In the genomic region with DNA sequence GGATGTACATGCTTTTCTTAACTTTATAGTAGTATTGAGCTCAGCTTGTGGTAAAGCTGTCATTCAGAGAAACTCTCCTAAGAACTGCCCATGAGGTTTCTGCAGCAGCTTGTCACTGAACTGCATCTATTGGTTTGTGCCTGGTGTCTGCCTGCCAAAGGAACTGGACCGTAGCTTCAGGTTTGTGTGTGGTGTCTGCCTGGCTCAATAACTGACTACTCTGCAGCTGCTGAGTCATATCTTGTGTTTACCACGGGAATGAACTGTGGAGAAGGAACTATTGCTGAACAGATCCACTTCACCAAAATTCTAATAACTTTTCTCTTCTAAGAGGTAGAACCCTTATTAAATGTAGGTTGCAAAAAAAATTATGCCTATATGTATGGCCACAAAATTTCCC, we compare ENCODE assay signal across 22 mouse cellular contexts.
"Had no signal": no experiment of that assay in that cellular context is flagged by ENCODE, and none has a peak within 500 bp of the region (broad histone marks: within the 10 kb centered on the region; RNA-seq: fewer than 3 reads in every experiment).

No protein-coding gene starts in this region.

- H3K4me3 ChIP-seq: limb, embryonic 12.5 days; limb, embryonic 15.5 days; liver, embryonic 12.5 days; liver, embryonic 15.5 days; lung, embryonic 15.5 days; megakaryocyte, embryonic 14.5 days; midbrain, embryonic 10.5 days; midbrain, embryonic 13.5 days; myocyte; neural tube, embryonic 13.5 days; stomach, embryonic 15.5 days had no signal

- H3K4me2 ChIP-seq: limb, embryonic 12.5 days; limb, embryonic 15.5 days; liver, embryonic 12.5 days; liver, embryonic 15.5 days; lung, embryonic 15.5 days; midbrain, embryonic 13.5 days; neural tube, embryonic 13.5 days; stomach, embryonic 15.5 days had no signal

- H3K4me1 ChIP-seq: limb, embryonic 12.5 days; limb, embryonic 15.5 days; liver, embryonic 12.5 days; liver, embryonic 15.5 days; lung, embryonic 15.5 days; megakaryocyte, embryonic 14.5 days; midbrain, embryonic 10.5 days; midbrain, embryonic 13.5 days; neural tube, embryonic 13.5 days; stomach, embryonic 15.5 days had no signal

- ATAC-seq: liver, embryonic 12.5 days; midbrain, embryonic 13.5 days; midbrain, embryonic 16.5 days had no signal

- H3K9me3 ChIP-seq: limb, embryonic 12.5 days; limb, embryonic 15.5 days; liver, embryonic 12.5 days; liver, embryonic 15.5 days; lung, embryonic 15.5 days; megakaryocyte, embryonic 14.5 days; midbrain, embryonic 10.5 days; midbrain, embryonic 13.5 days; neural tube, embryonic 13.5 days; stomach, embryonic 15.5 days had no signal

- DNase-seq: kidney, adult 9 months; kidney, postnatal 14 days; kidney, postnatal 4 days; lung, adult 18-20 months; lung, postnatal 10 days; lung, postnatal 36 days; retina, postnatal 1 day; right cerebral cortex, postnatal 25 days; spleen, adult 18-20 months; thymus, postnatal 25 days had no signal

- H3K27me3 ChIP-seq: limb, embryonic 12.5 days; limb, embryonic 15.5 days; liver, embryonic 12.5 days; liver, embryonic 15.5 days; lung, embryonic 15.5 days; megakaryocyte, embryonic 14.5 days; midbrain, embryonic 13.5 days; neural tube, embryonic 13.5 days; stomach, embryonic 15.5 days had no signal

- H3K9ac ChIP-seq: limb, embryonic 12.5 days; limb, embryonic 15.5 days; liver, embryonic 12.5 days; liver, embryonic 15.5 days; lung, embryonic 15.5 days; midbrain, embryonic 13.5 days; neural tube, embryonic 13.5 days; stomach, embryonic 15.5 days had no signal

- H3K36me3 ChIP-seq: limb, embryonic 12.5 days; limb, embryonic 15.5 days; liver, embryonic 12.5 days; liver, embryonic 15.5 days; lung, embryonic 15.5 days; midbrain, embryonic 10.5 days; midbrain, embryonic 13.5 days; neural tube, embryonic 13.5 days; stomach, embryonic 15.5 days had no signal

- H3K27ac ChIP-seq: limb, embryonic 12.5 days; limb, embryonic 15.5 days; liver, embryonic 12.5 days; liver, embryonic 15.5 days; lung, embryonic 15.5 days; midbrain, embryonic 10.5 days; midbrain, embryonic 13.5 days; neural tube, embryonic 13.5 days; stomach, embryonic 15.5 days had no signal
